Mouse (Mus musculus) embryonic facial prominence, embryonic 14.5 days (tissue): ENCODE data around the gene Gm12169. TPM values are rescaled to one million over a fixed set of nuclear protein-coding genes. Genes with fewer than 3 reads are reported as not detected.

Experiments
- ATAC-seq: fragments of 200-750 bp; cut with Nextera tagmentation; 2 replicates; pipeline ENCODE4 v1.8.0; 2017; ENCODE audit warnings: low read depth, moderate number of reproducible peaks, moderate TSS enrichment
- DNase-seq: peaks from one replicate; pipeline ENCODE4 v3.0.0-alpha.2; 2015; ENCODE audit warnings: low spot score
- H3K27ac ChIP-seq: fragments of 300-500 bp; sonication (generic); replicated peaks from 2 replicates; pipeline ENCODE4 v1.5.1; 2014; ENCODE audit warnings: low read depth, mild to moderate bottlenecking, low read length, moderate library complexity
- H3K27me3 ChIP-seq: fragments of 300-500 bp; sonication (generic); replicated peaks from 2 replicates; pipeline ENCODE4 v1.6.1; 2014; ENCODE audit warnings: low read length; ENCODE audit not compliant: control insufficient read depth, insufficient read depth
- H3K36me3 ChIP-seq: fragments of 300-500 bp; sonication (generic); 2 replicates; pipeline ENCODE4 v1.6.1; 2014; ENCODE audit warnings: low read length, mixed read lengths; ENCODE audit not compliant: control insufficient read depth, insufficient read depth
- H3K4me1 ChIP-seq: fragments of 300-500 bp; sonication (generic); 2 replicates; pipeline ENCODE4 v1.6.1; 2014; ENCODE audit warnings: antibody characterized with exemption, low read length; ENCODE audit not compliant: control insufficient read depth, insufficient read depth
- H3K4me2 ChIP-seq: fragments of 300-500 bp; sonication (generic); 2 replicates; pipeline ENCODE4 v1.6.1; 2014; ENCODE audit warnings: low read depth, mild to moderate bottlenecking, low read length, moderate library complexity, mixed read lengths
- H3K4me3 ChIP-seq: fragments of 300-500 bp; sonication (generic); 2 replicates; pipeline ENCODE4 v1.5.1; 2014; ENCODE audit warnings: low read depth, mild to moderate bottlenecking, low read length
- H3K9ac ChIP-seq: fragments of 300-500 bp; sonication (generic); 2 replicates; pipeline ENCODE4 v1.6.1; 2014; ENCODE audit warnings: low read depth, mild to moderate bottlenecking, low read length, moderate library complexity, mixed read lengths
- H3K9me3 ChIP-seq: fragments of 300-500 bp; sonication (generic); 2 replicates; pipeline ENCODE4 v1.6.1; 2016; ENCODE audit warnings: low read length; ENCODE audit not compliant: control insufficient read depth
- WGBS: fragments of 180-500 bp; shearing (Covaris S2); extraction: QIAGEN DNeasy Blood & Tissue Kit; methylation state at CpG from one replicate; pipeline ENCODE4 v1.1.7; 2014; 5-methylcytosine and 5-hydroxymethylcytosine counted together
- polyA plus RNA-seq: library from polyadenylated mRNA; unstranded; fragments of >200 nt; fragmentation: Nextera tagmentation; extraction: Ambion mirVana; gene quantifications from 2 replicates; pipeline ENCODE4 v1.2.1, GENCODE M21; 2014

Gene Gm12169
- polyA plus RNA-seq, 1 experiment from 2014 or later: not detected

DNA sequence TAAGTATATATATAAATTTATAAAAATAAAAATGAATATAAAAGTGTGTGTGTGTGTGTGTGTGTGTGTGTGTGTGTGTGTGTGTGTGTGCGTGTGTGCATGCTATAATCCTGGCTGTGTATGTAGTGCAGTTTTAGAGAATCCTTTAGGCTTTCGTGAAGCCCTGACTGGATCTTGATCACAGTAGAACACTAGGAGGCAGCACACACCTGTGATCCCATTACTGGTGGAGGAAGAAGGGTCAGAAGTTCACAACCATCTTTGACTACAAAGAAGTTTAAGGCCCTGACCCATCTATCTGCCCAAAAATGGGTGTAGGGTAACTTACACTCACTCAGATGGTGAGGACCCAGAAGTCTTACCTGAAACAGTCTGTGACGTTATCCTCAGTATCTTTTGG is 1.3 kb upstream of the Gm12169 start:
- 80% methylated on average over 3 of the region's 3 CpGs for WGBS
- Histone ChIP-seq H3K36me3 (no peaks in the 10 kb centered on the region), H3K9ac (no peak overlapping the region), H3K4me2 (no peak overlapping the region), H3K9me3 (no peaks in the 10 kb centered on the region), H3K27ac (no peak overlapping the region), H3K4me1 (no peaks in the 10 kb centered on the region), H3K4me3 (no peak overlapping the region), H3K27me3 (no peaks in the 10 kb centered on the region)
- DNase-seq (no peak), ATAC-seq (no peak)

DNA sequence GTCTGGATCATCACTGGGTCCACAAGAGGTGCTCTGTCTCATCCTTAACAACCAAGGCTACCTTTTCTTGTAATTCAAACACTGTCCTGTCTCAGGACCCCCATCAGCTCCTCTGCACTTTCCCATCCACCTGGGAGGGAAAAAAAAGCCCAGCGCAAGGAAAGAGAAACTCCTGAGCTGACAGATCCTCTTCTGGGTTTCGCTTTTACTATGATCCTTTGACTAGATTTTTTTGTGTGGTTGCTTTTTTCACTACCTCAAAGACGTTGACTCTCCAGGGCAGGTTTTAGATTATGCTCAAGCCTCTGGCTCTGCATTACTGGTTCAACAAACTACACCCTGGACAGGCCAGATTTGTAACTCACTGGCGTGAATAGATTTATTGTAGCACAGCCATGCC is 6.1 kb downstream of the Gm12169 start:
- Histone ChIP-seq H3K4me2 (no peak overlapping the region), H3K9me3 (no peaks in the 10 kb centered on the region), H3K4me1 (no peaks in the 10 kb centered on the region), H3K36me3 (no peaks in the 10 kb centered on the region), H3K27me3 (no peaks in the 10 kb centered on the region), H3K9ac (no peak overlapping the region), H3K4me3 (no peak overlapping the region), H3K27ac (no peak overlapping the region)
- DNase-seq (no peak), ATAC-seq (no peak)
- WGBS: 63% methylated on average over 4 of the region's 4 CpGs

GRCm38 (mm10) chr11:46536978-46537377 is 13.0 kb downstream of the Gm12169 start:
- Histone ChIP-seq H3K27me3 (no peaks in the 10 kb centered on the region), H3K4me2 (no peak overlapping the region), H3K27ac (no peak overlapping the region), H3K4me3 (no peak overlapping the region), H3K9ac (no peak overlapping the region), H3K36me3 (no peaks in the 10 kb centered on the region), H3K4me1 (no peaks in the 10 kb centered on the region), H3K9me3 (no peaks in the 10 kb centered on the region)
- no peak for DNase-seq
- ATAC-seq: no peak
- 71% methylated on average over 4 of the region's 4 CpGs for WGBS

DNA sequence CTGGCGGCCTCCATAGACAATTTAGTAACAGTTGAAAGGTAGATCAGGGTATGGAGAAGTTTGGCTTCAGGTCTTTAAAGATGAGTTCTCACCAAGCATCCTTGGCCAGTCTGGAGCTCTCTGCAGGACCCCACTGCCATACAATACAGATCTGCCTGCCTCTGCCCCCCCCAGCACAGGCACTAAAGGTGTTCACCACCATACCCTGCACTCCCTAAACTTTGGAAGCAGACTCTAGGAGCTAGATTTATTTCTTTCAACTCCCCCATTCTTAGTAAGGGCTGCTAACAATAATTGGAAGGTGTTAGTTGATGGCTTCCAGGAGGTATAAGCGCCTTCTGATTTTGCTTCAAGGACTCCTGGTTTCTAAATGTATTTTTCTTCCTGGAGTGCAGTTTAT is 19.5 kb downstream of the Gm12169 start:
- Histone ChIP-seq H3K27me3 (no peaks in the 10 kb centered on the region), H3K4me1 (no peaks in the 10 kb centered on the region), H3K36me3 (no peaks in the 10 kb centered on the region), H3K4me2 (no peak overlapping the region), H3K9me3 (no peaks in the 10 kb centered on the region), H3K27ac (no peak overlapping the region), H3K4me3 (no peak overlapping the region), H3K9ac (no peak overlapping the region)
- DNase-seq: no peak
- ATAC-seq: no peak
- 88% methylated on average over 2 of the region's 2 CpGs for WGBS

GRCm38 (mm10) chr11:46549721-46550120 is 25.7 kb downstream of the Gm12169 start:
- Histone ChIP-seq H3K4me2 (no peak overlapping the region), H3K9me3 (no peaks in the 10 kb centered on the region), H3K27ac (no peak overlapping the region), H3K4me3 (no peak overlapping the region), H3K36me3 (no peaks in the 10 kb centered on the region), H3K4me1 (no peaks in the 10 kb centered on the region), H3K9ac (no peak overlapping the region), H3K27me3 (no peaks in the 10 kb centered on the region)
- DNase-seq (no peak), ATAC-seq (no peak)
- 80% methylated on average over 4 of the region's 4 CpGs for WGBS

DNA sequence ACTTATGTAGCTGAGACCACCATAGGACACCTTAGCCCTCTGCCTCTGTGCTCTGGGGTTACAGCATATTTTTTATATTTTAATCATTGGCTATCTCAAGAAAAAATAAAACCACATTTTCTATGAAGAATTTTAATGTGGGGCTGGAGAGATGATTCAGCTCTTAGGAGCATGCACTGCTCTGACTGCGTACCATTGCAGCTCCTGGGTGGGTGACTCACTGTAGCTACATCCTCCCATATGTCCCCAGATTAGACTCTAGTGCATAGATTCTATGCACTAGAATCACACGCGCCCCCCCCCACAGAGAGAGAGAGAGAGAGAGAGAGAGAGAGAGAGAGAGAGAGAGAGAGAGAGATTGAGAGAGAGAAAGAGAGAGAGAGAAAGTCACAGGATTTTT is 28.7 kb downstream of the Gm12169 start:
- no peak overlapping the region for H3K27ac ChIP-seq
- H3K4me1 ChIP-seq: no peaks in the 10 kb centered on the region
- H3K4me3 ChIP-seq: no peak overlapping the region
- H3K36me3 ChIP-seq: no peaks in the 10 kb centered on the region
- H3K9ac ChIP-seq: no peak overlapping the region
- H3K4me2 ChIP-seq: no peak overlapping the region
- H3K27me3 ChIP-seq: no peaks in the 10 kb centered on the region
- no peaks in the 10 kb centered on the region for H3K9me3 ChIP-seq
- ATAC-seq: no peak
- 93% methylated on average over 3 of the region's 3 CpGs for WGBS
- no peak for DNase-seq

DNA sequence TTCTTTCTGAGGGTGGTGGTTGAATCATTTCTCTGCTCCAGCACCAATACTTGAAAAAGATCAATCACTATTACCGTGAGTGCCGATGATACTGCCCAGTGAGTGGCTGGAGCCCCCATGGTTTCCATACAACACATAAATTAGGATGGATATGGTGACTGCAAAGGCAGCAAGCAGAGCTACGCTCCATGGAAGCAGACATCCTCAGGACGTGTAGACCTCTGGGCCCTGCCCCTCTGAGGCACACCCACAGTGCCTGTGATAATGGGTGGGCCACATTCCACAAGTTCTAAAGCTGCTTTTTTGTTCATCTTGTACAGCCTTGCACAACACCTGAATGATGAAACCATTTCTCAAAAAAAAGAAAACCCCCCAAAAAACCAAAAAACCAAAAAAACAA is 37.1 kb downstream of the Gm12169 start:
- DNase-seq (no peak), ATAC-seq (no peak)
- no peaks in the 10 kb centered on the region for H3K4me1 ChIP-seq
- H3K27me3 ChIP-seq: no peaks in the 10 kb centered on the region
- no peaks in the 10 kb centered on the region for H3K36me3 ChIP-seq
- 84% methylated on average over 4 of the region's 4 CpGs for WGBS
- H3K9ac ChIP-seq: no peak overlapping the region
- no peak overlapping the region for H3K4me2 ChIP-seq
- H3K27ac ChIP-seq: no peak overlapping the region
- no peak overlapping the region for H3K4me3 ChIP-seq
- H3K9me3 ChIP-seq: no peaks in the 10 kb centered on the region

GRCm38 (mm10) chr11:46564671-46565070 is 40.7 kb downstream of the Gm12169 start:
- Histone ChIP-seq H3K27me3 (no peaks in the 10 kb centered on the region), H3K27ac (no peak overlapping the region), H3K9me3 (no peaks in the 10 kb centered on the region), H3K4me2 (no peak overlapping the region), H3K4me1 (no peaks in the 10 kb centered on the region), H3K4me3 (no peak overlapping the region), H3K36me3 (no peaks in the 10 kb centered on the region), H3K9ac (no peak overlapping the region)
- 54% methylated on average over 1 of the region's 1 CpGs for WGBS
- no peak for ATAC-seq
- no peak for DNase-seq

DNA sequence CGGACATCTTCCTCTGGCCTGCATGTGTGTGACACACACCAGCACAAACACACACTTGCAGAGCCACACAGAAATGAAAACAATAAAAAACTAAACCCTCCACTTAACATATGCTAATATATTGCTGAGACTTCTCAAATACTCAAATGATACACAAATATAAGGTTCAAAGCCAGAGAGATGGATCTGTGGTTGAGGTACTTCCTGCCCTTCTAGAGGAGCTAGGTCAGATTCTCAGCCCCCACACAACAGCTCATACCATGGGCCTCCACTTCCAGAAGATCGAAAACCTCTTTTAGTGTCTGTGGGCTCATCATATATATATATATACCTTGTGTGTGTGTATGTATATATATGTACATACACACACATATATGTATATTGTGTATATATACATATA is 42.0 kb downstream of the Gm12169 start:
- ATAC-seq (no peak), DNase-seq (no peak)
- Histone ChIP-seq H3K27me3 (no peaks in the 10 kb centered on the region), H3K4me2 (no peak overlapping the region), H3K9me3 (no peaks in the 10 kb centered on the region), H3K4me1 (no peaks in the 10 kb centered on the region), H3K9ac (no peak overlapping the region), H3K36me3 (no peaks in the 10 kb centered on the region), H3K4me3 (no peak overlapping the region), H3K27ac (no peak overlapping the region)
- 92% methylated on average over 2 of the region's 2 CpGs for WGBS
